In the genomic region with DNA sequence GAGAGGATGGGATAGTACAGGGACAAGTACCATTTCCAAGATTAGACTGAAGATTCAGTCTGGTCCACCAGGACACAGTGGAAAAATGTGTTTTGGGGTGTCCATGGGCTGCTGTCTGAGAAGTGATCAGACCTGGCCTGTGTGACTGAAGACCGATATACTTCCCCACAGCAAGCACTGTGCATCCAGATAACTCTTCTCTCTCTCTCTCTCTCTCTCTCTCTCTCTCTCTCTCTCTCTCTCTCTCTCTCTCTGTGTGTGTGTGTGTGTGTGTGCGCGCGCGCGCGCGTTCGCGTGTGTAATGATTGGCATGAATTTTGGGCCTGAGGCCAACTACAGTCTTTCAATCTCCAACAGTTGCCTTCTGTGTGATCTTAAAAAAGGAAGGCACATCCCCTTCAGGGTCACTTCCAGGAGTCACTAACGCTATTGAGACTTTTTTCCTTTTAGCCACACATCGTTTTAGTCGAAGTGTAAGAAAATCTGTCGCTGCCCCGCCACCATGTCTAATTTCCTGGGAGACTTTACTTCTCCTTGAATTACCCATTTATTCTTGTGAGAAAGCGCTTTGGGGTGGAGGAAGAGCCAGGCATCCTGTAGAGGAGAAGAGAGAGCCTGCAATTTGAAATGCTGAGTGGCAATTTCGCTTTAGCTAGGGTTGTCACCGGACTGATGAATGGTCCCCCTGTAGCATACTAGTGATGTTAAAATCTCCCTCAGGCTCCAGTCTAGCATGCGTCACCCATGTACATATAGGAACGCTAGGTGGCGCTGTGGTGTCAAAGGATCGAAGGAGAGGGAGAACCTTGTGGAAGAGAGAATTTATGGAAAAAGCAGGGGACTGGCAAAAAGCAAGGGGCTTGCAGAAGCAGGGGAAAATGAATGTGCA, we compare ENCODE assay signal across 8 mouse cellular contexts.
DNase-seq lines count a peak whose midpoint lies in the region; ATAC-seq and TF ChIP-seq lines count a peak whose summit lies in the region.

No protein-coding gene starts in this region.

- H3K9ac ChIP-seq in ES-E14 (ENCODE audit: insufficient read depth, low read depth, low read length, poor library complexity, severe bottlenecking) = no peak overlapping the region
- H3K9ac ChIP-seq in lung, embryonic 14.5 days = no peak overlapping the region

- H3K4me3 ChIP-seq in ES-E14 (ENCODE audit: insufficient read depth in 1 of 2, low read depth in 1 of 2, low read length in 2 of 2, poor library complexity in 1 of 2, severe bottlenecking in 1 of 2) = no peak overlapping the region
- H3K4me3 ChIP-seq in embryonic fibroblast, embryonic 13.5 days (ENCODE audit: insufficient read depth, low read length) = no peak overlapping the region
- no peak overlapping the region for H3K4me3 ChIP-seq in lung, embryonic 14.5 days (ENCODE audit: low read depth, low read length)

- TF ChIP-seq CTCF in embryonic fibroblast, embryonic 13.5 days (IDR thresholded peaks at IDR 0.05; ENCODE audit: borderline replicate concordance, insufficient read depth, low read length) = peak; percentile 74; the same call in 1 of the 2 replicates
- TF ChIP-seq CTCF in lung, embryonic 14.5 days (IDR thresholded peaks at IDR 0.05; ENCODE audit: low read depth) = peak; percentile 92

- H3K27me3 ChIP-seq in lung, embryonic 14.5 days (ENCODE audit: insufficient read depth, low read length) = no peaks in the 10 kb centered on the region

- H3K27ac ChIP-seq in ES-E14 (ENCODE audit: insufficient read depth, low read depth, low read length, poor library complexity, severe bottlenecking) = no peak overlapping the region
- H3K27ac ChIP-seq in embryonic fibroblast, embryonic 13.5 days (ENCODE audit: insufficient read depth, low read length) = no peak overlapping the region
- no peak overlapping the region for H3K27ac ChIP-seq in lung, embryonic 14.5 days (ENCODE audit: low read depth)

- no peak for TF ChIP-seq POLR2A in embryonic fibroblast, embryonic 13.5 days (IDR thresholded peaks at IDR 0.05; ENCODE audit: low read depth, low read length)

- H3K36me3 ChIP-seq in ES-E14 (ENCODE audit: control insufficient read depth, insufficient read depth, low read length, poor library complexity, severe bottlenecking) = no peaks in the 10 kb centered on the region
- H3K36me3 ChIP-seq in lung, embryonic 14.5 days (ENCODE audit: insufficient read depth) = no peaks in the 10 kb centered on the region

- no peaks in the 10 kb centered on the region for H3K4me1 ChIP-seq in ES-E14 (ENCODE audit: control insufficient read depth in 2 of 2, insufficient read depth in 2 of 2, low read length in 2 of 2, poor library complexity in 1 of 2)
- no peaks in the 10 kb centered on the region for H3K4me1 ChIP-seq in embryonic fibroblast, embryonic 13.5 days (ENCODE audit: control insufficient read depth, insufficient read depth, low read length)
- H3K4me1 ChIP-seq in lung, embryonic 14.5 days (ENCODE audit: insufficient read depth) = no peaks in the 10 kb centered on the region

- ATAC-seq in hematopoietic stem cell, adult 5-6 weeks (replicated peaks in 1 of 2; ENCODE audit: insufficient read depth in 1 of 2, low FRiP score in 2 of 2, low TSS enrichment in 1 of 2, low read depth in 1 of 2, poor library complexity in 2 of 2, severe bottlenecking in 2 of 2) = peak; percentile 66 to 71
- peak; percentile 88 for ATAC-seq in lung, embryonic 14.5 days (ENCODE audit: insufficient read depth)
- no peak for ATAC-seq in monocyte, adult 5-6 weeks (replicated peaks; ENCODE audit: insufficient number of reproducible peaks, low FRiP score, low TSS enrichment, poor library complexity, severe bottlenecking)

- H3K4me2 ChIP-seq in lung, embryonic 14.5 days = no peak overlapping the region

- no peaks in the 10 kb centered on the region for H3K9me3 ChIP-seq in ES-E14 (ENCODE audit: control insufficient read depth, insufficient read depth, low read depth, low read length)
- H3K9me3 ChIP-seq in lung, embryonic 14.5 days (ENCODE audit: low read depth, low read length) = no peaks in the 10 kb centered on the region

- WGBS in lung, embryonic 14.5 days = 54% methylated on average over 22 of the region's 22 CpGs

- DNase-seq in ES-E14 (ENCODE audit: low read depth, low spot score) = peak; percentile 81
- peak; percentile 88 for DNase-seq in brain, embryonic 18.5 days (ENCODE audit: low read depth, low spot score)
- DNase-seq in layer of hippocampus, adult 18-20 months (ENCODE audit: low spot score in 2 of 2) = peak; percentile 85 to 93
- peak; percentile 93 for DNase-seq in lung, embryonic 14.5 days
- DNase-seq in retina, adult 2 months (ENCODE audit: low read depth, low spot score) = peak; percentile 46

- in situ Hi-C loops in ES-E14 (cut with MboI; ENCODE audit: low sequenced_read_pairs in 2 of 2, unreplicated experiment in 2 of 2) = no loop called here

TF ChIP-seq in ES-E14, 5 proteins besides CTCF, POLR2A, EP300 and RAD21:
- no peak for TF ChIP-seq ZNF384 (IDR thresholded peaks at IDR 0.05; ENCODE audit: low read depth, low read length)
- peak; percentile 78; the same call in 1 of the 2 replicates for TF ChIP-seq ZC3H11A (IDR thresholded peaks at IDR 0.05; ENCODE audit: borderline replicate concordance, low read depth, low read length)
